Mouse (Mus musculus) natural killer cell, adult 2 months (primary cell): ENCODE measurements around the gene Slc24a1.

Experiments used
- DNase-seq, 2 experiments: peaks; one replicate each; pipeline ENCODE4 v3.0.0; 2022; ENCODE audit warnings: low spot score in 2 of 2

Slc24a1 gene

DNA sequence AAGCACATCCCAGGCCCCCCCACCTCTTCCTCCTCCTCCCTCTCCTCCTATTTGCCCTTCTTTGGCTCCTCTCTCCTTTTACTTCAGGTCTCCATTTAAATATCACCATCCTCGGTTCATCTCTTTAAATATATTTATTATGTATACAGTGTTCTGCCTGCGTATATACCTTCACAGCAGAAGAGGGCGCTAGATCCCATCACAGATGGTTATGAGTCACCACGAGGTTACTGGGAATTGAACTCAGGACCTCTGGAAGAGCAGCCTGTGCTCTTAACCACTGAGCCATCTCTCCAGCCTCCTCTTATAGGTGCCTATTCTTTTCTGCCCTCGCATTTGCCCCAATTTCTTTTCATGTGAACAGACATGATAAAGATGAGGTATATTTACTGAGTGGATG is 13.9 kb downstream of the Slc24a1 start:
- no peak for DNase-seq

DNA sequence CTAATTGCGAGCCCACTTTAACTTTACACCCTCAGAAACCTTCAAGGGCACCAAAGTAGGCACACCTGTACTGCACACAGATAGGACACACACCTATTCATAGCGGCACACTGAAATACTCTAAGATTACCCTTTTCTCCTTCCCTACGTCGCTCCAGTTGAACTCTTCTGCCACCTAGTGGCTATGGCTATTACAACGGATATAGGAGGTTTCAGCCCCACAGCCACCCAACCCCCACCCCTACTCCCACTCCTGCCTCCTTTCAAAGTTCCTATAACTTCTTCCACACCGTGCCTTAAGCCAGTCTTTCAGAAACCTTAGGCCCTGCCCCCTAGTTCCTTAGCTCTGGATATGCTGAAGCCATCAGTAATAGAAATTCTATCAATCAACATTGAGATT is 14.9 kb downstream of the Slc24a1 start:
- peak; percentile 46 to 66 for DNase-seq

DNA sequence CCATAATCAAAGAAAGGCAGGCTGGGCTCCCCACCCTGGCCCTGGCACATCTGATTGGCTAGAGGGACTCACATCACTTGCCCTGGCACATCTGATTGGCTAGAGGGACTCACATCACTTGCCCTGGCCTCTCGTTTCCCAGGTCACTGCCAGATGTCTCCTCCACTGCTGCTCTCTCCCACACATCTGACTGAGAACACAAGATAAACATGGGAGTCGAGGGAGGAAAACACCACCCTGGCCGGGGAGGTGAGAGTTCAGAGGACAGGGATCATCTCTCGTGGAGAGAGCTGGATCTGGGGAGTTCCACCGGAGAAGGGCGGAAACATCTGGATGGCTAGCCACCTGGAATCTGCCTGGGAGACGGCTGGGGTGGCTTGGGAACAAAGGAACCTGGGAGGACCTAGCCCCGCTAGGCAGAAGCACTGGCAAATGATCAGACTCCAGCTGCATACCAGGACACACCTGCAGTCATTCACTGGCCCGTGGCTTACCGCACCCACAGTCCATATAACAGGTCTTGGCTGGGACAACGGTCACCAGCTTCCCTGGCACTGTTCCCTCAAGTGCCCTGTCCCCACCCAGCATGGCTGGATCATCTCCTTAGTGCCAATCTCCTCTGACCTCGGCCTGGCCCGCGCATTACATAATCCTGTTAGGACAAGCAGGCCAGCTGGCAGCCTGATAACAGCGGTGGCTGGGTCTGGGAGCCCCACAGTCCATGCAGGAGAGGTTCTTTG is 17.2 kb downstream of the Slc24a1 start:
- no peak for DNase-seq

DNA sequence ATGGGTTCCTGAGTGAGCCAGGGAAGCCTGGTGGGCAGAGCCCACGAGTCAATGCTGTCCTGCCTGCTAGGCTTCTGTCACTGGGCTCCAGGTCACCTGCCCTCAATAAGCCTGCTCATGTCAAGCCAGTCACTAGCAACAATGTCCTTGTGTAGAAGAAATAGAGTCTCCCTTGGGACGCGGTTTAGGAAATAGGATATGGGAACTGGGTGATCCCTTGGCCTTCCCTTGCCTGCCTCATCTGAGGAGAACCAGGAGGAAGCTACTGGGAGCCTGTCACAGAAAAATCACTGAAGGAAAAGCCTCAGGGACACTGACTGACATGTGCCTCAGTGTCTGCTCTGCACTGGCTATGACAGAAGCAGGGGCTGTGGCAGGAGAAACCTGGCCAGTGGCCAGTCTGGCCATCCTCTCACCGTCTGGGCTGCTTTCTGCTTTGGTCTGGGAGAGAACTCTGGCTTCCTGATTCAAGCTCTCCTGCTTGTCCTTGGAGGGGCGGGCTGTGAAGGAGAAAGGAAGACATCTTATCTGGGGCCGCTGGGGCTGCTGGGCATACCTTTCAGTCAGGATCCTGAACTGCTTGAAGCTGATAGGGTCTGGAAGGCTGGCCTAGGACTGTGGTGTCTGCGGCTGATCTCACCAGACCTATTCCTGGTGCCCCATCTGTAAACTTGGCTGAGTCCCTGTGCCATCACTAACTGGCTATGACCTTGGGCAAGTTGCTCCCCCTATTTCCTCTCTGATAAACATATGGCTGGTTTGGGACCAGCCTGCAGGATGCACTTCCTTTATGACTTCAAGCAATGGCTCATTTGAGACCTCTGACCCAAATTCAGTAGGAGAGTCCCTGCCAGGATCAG is 19.4 kb downstream of the Slc24a1 start:
- no peak for DNase-seq

DNA sequence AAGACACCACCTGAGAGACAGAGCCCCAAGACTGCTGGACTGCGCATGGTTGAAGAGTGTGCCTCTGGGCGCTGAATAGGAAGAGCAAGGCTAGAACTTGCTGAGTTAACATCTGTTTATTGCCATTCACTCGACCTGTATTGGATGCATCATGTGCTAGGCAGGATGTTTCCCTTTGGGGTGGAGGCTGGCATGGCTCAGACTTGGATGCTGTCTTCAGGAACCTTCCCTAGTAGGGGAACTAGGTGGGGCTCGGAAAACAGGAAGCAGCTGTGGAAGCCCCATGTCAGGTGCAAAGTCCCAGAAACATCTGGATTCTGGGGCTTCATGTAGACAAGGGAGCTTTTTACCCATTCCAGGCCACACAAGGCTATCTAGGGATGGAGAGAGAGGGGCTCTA is 21.2 kb downstream of the Slc24a1 start:
- DNase-seq = no peak

DNA sequence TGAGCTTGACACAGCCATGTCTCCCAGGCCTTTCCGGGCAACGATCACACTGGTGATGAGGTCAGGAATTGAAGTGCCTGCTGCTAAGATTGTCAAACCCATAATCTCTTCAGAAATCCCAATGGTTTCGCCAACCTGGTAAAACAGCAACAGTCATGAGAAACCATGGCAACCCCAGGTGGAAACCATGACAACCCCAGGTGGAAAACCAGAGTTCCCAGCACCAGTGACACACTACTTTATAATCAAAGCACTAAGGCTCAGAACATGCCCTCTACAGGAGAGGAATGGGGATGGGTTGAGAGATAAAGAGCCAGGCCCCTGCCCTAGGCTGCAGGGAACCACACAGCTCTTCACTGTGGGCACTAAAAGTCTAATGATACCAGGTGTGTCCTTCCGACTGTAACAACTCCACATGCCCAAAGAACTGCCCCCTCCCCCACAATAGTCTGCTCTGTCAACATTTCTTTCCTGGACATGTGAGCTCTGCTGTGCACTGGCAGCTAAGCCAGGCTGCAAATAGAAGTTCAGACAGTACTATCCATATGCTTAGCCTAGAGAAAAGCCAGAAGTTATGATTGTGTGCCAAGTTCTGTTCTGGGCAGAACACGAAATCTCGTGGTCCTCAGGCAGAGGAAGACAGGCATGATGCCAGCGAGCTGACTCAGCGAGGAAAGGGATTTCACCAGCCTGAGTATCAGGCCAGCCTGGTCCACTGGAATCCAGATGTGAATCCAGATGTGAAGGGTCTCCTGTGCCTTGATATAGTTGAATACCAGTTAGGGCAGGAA is 25.0 kb downstream of the Slc24a1 start:
- no peak for DNase-seq

DNA sequence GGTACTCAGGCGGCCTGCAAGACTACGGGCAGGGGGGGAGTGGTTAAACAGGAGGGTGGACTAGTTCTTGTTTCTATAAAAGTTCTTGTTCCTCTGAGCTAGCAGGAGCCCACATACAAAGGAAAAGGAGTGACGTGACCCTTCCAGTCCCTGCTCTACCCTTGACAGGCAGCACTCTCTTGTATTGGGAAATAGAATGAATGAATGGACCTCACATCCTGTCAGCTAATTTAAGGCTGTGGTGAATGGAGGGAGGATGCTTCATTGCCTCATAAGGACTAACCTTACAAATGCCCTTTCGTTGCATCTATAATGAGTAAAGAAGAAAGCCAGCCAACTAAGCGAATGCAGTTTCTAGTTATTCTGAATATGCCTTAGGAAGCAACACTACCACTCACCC is 25.6 kb downstream of the Slc24a1 start:
- DNase-seq = no peak

DNA sequence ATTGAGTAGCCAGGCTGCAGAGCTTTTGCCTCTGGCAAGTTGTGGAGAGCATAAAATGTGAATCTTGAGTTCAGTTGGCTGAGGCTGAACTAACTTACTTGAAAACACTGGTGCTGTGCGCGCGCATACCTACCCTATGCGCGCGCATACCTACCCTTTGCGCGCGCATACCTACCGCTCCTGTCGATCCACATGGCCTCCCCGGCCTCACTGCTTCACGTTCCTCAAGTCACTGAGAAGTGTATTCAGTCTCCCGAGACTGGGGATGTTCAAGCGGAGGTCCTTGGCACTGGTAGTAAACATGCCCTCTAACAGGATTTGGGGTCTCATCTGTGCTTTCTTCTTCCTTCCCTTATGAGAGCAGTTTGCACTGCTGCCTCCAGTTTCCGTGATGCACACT is 32.8 kb downstream of the Slc24a1 start:
- no peak for DNase-seq

DNA sequence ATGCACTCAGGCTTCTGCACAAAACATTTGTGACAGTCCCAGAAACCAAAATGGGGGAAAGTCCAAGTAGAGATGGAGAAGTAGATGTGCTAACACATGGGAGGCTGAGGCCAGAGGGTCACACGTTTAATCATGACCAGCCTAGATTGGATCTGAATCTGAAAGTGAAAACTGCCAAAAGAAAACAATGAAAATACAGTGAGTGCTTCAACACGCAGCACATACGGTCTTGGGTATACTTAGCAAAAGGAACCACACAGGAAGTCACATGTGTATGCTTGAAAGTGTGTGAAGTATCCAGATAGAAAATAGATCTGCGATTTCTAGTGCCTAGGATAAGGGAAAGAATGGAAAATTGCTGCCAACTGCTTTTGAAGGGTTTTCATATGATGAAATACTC is 36.8 kb downstream of the Slc24a1 start:
- peak; percentile 32 to 47 for DNase-seq

DNA sequence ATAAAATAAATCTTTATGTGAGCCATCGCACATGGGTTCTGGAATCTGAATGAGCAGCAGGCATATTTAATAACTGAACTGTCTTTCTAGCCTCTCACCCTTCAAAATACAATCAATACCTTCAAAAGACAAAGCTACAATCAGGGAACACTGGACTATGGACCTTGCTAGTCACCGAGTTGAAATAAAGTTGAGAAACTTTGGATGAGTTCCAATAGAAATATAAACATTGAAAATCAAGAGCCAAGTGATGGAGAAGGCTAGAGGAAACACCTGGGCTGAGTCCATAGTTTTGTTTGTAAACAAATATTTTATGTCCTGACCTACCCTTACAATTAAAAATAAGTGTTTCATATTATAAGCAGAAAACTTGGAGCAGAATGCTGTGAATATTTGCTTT is 37.4 kb downstream of the Slc24a1 start:
- no peak for DNase-seq

DNA sequence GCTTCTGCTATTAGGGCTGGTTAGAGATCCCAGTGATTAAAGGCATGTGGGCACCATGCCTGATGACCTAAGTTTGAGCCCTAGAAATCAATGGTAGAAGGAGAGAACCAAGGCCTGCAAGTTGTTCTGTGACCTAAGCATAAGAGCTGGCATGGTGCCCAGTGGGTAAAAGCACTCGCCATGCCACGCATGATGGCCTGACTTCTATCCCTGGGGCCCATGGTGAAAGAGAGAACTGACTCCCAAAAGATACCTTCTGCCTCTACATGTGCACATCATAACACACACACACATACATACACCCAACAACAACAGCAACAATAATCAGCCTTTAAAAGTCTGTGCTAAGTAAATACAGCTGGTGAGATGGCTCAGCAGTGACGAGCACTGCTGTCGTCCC is 38.0 kb downstream of the Slc24a1 start:
- no peak for DNase-seq

DNA sequence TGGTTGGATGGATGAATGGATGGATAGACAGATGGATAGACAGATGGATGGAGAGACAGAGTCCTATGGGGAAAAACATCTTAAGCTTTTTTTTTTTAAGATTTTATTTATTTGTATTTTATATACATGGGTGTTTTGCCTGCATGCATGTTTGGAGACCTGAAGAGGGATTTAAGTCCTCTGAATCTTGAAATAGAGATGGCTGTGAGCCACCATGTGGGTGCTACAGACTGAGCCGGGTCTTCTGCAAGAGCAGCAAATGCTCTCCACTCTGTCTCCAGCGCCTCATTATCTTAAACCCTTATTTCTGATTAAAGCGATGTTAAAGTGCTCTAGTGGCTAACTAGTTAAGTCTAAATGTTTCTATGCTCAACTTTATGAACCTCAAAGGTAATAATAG is 44.0 kb downstream of the Slc24a1 start:
- no peak for DNase-seq

DNA sequence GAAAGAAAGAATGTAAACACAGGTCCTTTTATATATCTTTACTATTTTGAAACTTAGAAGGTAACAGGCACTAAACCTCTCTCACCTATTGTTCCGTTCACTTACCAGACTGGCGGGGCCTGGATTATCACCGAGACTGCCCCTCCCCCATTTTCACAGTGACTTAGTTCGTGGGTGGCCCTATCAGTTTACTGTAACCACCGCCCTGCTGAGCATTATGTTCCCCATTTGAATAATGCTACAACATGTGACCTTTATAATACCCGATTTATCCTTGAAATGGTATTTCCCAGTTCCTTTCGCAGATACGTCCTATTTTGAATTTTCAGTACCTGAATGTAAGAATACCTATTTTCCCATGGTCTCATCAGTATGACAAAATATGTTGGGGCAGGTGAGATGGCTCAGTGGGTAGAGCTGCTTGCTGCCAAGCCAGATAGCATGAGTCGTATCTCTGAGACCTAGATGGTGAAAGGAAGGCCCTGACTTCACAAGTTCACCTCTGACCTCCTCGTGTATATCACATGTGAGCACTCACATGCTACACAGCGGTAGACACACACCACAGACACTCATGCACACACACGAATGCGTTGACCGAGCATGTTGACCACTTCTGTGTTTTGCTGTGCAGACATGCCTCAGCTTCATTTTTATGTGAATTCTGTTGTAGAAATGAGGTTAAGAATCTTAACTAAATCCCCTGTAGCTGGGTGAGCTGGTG is 46.3 kb downstream of the Slc24a1 start:
- DNase-seq = no peak

DNA sequence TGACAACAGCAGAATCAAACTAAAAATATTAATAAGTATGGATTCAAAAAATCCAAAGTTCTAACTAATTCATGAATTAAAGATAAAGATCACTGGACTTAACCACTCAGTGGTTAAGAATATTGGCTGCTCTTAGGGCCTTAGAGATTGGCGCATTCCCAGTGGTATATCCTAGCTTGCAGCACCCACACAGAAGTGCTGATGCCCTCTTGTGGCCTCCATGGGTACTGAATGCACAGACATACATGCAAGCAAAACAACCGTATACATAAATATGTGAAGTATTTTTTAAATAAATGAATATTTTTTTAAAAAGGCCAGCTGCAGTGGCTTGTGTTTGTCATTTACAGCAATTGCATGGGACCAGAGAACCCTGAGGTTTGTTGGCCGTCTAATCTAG is 48.0 kb downstream of the Slc24a1 start:
- DNase-seq = peak; percentile 34 to 64

DNA sequence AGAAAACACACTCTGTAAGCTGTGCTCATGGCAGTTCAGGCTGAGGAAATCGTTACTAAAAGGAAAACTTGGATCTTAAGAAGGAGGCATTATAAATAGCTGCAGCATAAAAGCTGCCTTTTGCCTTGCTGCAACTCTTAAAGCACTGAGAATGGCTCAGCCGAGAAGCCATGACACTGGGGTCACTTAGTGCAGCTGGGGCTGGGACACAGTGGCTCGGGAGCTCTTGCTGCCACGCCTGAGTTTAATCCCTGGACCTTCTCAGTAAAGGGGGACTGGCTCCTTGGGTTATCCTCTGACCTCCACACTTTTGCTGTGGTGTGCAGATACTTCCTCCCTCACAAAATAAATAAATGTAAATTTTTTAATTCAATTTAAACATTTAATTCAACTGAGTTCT is 48.5 kb downstream of the Slc24a1 start:
- DNase-seq = no peak

DNA sequence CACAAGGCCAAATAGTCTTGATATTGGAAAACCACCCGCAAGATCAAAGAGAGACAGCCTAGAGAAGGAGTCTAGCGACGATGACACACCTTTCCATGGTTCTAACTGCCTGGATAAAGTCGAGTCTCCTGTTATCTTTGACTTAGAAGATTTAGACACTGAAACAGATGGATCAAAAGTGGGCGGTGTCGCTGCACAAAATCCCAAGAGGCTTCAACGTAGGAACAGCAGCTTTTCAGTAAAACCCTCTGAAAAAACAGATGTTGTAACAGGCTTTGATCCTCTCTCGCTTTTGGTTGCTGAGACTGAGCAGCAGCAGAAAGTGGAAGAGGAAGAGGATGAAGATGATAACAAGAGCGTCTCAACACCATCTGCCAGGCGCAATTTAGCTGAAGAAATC is 54.8 kb downstream of the Slc24a1 start:
- no peak for DNase-seq

DNA sequence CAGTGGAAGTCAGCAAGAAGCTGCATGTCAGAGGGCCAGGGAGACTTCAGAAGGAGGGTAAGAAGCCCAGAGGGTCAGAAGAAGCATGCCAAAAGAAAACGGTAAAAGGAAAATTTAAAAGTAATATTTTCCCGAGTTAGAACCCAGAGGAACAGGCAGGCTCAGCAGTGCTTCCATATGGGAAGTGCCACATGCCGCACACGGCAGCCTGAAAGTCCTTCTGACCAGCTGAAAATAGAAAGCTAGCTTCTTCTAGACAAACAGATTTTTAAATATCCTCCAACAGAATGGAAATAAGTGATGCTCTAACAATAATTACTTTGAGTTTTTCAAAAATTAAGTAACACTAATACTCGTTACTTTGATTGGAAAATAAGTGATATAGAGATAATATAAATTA is 65.4 kb downstream of the Slc24a1 start:
- DNase-seq = no peak
